Mouse (Mus musculus) hindbrain, embryonic 13.5 days (tissue): ENCODE measurements at regions not wholly inside any gene's neighbourhood (a gene's known extent, or its start where the extent isn't known, plus 50 kb on each side); places are given as distances from the start of the nearest gene placed in this dataset.
A peak's percentile ranks its signal among the peaks of the same experiment; 100 is the strongest.

ENCODE experiments used
- ATAC-seq: fragments of 200-750 bp; cut with Nextera tagmentation; 2 replicates; pipeline ENCODE4 v1.8.0; 2017; ENCODE audit warnings: moderate TSS enrichment; ENCODE audit not compliant: low FRiP score
- H3K27ac ChIP-seq: fragments of 300-500 bp; sonication (generic); 2 replicates; pipeline ENCODE4 v1.5.1; 2015; ENCODE audit warnings: inconsistent platforms, mild to moderate bottlenecking, moderate library complexity
- H3K27me3 ChIP-seq: fragments of 300-500 bp; sonication (generic); 2 replicates; pipeline ENCODE4 v1.6.1; 2015; ENCODE audit warnings: mild to moderate bottlenecking, inconsistent platforms
- H3K36me3 ChIP-seq: fragments of 300-500 bp; sonication (generic); 2 replicates; pipeline ENCODE4 v1.6.1; 2015; ENCODE audit warnings: mild to moderate bottlenecking, inconsistent platforms
- H3K4me1 ChIP-seq: fragments of 300-500 bp; sonication (generic); replicated peaks from 2 replicates; pipeline ENCODE4 v1.6.1; 2015; ENCODE audit warnings: inconsistent platforms
- H3K4me2 ChIP-seq: fragments of 300-500 bp; sonication (generic); 2 replicates; pipeline ENCODE4 v1.6.1; 2015; ENCODE audit warnings: inconsistent platforms, mild to moderate bottlenecking, moderate library complexity
- H3K4me3 ChIP-seq: fragments of 300-500 bp; sonication (generic); 2 replicates; pipeline ENCODE4 v1.5.1; 2015; ENCODE audit warnings: mild to moderate bottlenecking, inconsistent platforms
- H3K9ac ChIP-seq: fragments of 300-500 bp; sonication (generic); 2 replicates; pipeline ENCODE4 v1.6.1; 2015; ENCODE audit warnings: mild to moderate bottlenecking, inconsistent platforms
- H3K9me3 ChIP-seq: fragments of 300-500 bp; sonication (generic); 2 replicates; pipeline ENCODE4 v1.6.1; 2016; ENCODE audit warnings: inconsistent platforms
- WGBS: fragments of 180-500 bp; shearing (Covaris S2); methylation state at CpG from one replicate; pipeline ENCODE4 v1.1.7; 2015; 5-methylcytosine and 5-hydroxymethylcytosine counted together

DNA sequence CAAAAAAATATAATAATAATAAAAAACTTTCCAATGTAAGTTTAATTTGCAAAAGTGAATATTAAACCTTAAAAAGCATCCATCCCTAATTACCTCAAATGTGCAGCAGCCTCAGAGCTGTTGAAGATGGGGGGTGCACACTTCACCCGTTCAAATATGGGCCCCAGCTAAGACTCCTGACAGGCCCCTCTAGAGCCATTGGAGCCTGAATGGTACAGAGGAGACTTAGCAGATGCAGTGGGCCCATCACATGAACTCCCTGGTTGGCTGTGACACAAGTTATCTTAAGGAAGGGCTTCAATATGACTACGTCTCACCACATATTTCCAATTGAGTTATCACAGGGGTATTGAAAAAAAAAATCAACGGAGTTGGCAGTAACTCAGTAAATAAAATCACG lies 422.9 kb downstream of the Tshz3 start:
- H3K4me3 ChIP-seq = no peak overlapping the region
- no peaks in the 10 kb centered on the region for H3K4me1 ChIP-seq
- H3K36me3 ChIP-seq = no peaks in the 10 kb centered on the region
- no peak overlapping the region for H3K4me2 ChIP-seq
- ATAC-seq = no peak
- H3K27me3 ChIP-seq = no peaks in the 10 kb centered on the region
- H3K9me3 ChIP-seq = no peaks in the 10 kb centered on the region
- no peak overlapping the region for H3K9ac ChIP-seq
- 82% methylated on average over 4 of the region's 4 CpGs for WGBS
- H3K27ac ChIP-seq = no peak overlapping the region

DNA sequence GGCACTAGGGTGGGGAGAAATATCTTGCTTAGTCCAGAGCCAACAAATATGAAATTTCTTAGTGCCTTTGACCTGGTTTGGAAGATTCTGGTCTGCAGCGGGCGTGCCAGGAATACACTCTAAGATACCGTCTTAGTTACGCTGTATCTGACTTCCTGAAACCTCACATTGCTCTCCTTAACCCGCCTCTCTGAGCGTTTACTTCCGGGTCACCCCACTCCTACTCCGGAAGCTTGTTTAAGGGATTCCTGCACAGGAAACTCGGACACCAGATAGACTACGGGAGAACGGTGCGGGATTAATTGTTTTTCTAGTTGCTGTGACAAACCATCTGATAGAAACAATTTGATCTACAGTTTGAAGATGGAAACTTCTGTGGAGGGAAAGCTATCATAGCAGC lies 442.3 kb downstream of the Tshz3 start:
- no peak overlapping the region for H3K27ac ChIP-seq
- no peak overlapping the region for H3K9ac ChIP-seq
- no peak for ATAC-seq
- 90% methylated on average over 12 of the region's 12 CpGs for WGBS
- H3K9me3 ChIP-seq = no peaks in the 10 kb centered on the region
- no peak overlapping the region for H3K4me2 ChIP-seq
- peaks cover 8% of the 10 kb centered on the region for H3K4me1 ChIP-seq
- no peak overlapping the region for H3K4me3 ChIP-seq
- no peaks in the 10 kb centered on the region for H3K27me3 ChIP-seq
- H3K36me3 ChIP-seq = no peaks in the 10 kb centered on the region

DNA sequence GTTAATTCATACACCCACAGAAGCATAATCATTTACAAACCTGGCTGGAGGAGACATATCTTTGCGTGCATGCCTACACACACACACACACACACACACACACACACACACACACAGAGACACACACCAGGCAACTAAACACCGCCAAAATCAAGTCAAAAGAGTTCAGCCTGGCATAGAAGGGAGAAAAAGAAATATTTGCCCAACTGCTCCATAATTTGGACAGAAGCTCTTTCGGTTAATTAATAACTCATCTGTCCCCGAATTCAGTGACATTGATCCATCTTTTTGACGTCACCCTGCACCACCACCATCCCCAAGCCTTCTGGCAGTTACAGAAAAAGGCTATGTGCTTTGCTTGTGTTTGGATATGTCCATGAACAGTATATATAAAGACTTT lies 444.9 kb downstream of the Tshz3 start:
- ATAC-seq = no peak
- Histone ChIP-seq H3K4me3 (no peak overlapping the region), H3K27me3 (no peaks in the 10 kb centered on the region), H3K4me1 (peaks cover 13% of the 10 kb centered on the region), H3K9ac (no peak overlapping the region), H3K9me3 (no peaks in the 10 kb centered on the region), H3K4me2 (no peak overlapping the region), H3K36me3 (no peaks in the 10 kb centered on the region), H3K27ac (no peak overlapping the region)
- 86% methylated on average over 5 of the region's 5 CpGs for WGBS

DNA sequence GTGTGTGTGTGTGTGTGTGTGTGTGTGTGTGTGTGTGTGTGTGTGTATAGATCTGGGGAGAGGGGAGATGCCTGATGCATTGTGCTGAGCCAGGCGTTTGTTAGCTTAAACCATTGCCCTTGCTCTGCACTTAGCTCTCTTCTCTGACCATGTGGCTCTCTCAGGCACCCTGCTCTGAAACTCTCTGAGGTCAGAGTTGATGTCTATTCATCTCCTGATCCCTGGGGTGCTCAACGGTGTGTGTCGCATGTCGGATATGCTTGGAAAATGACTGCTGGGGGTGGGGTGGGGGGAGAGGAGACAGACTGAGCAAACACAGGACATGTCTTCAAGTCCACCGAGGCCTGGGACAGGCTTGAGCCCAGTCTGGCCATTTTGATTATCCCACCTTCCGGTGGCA lies 446.4 kb downstream of the Tshz3 start:
- no peak overlapping the region for H3K4me2 ChIP-seq
- H3K4me1 ChIP-seq = peaks cover 13% of the 10 kb centered on the region
- no peak overlapping the region for H3K27ac ChIP-seq
- H3K4me3 ChIP-seq = no peak overlapping the region
- WGBS = 23% methylated on average over 6 of the region's 6 CpGs
- no peaks in the 10 kb centered on the region for H3K36me3 ChIP-seq
- no peak overlapping the region for H3K9ac ChIP-seq
- H3K9me3 ChIP-seq = no peaks in the 10 kb centered on the region
- ATAC-seq = no peak
- no peaks in the 10 kb centered on the region for H3K27me3 ChIP-seq

DNA sequence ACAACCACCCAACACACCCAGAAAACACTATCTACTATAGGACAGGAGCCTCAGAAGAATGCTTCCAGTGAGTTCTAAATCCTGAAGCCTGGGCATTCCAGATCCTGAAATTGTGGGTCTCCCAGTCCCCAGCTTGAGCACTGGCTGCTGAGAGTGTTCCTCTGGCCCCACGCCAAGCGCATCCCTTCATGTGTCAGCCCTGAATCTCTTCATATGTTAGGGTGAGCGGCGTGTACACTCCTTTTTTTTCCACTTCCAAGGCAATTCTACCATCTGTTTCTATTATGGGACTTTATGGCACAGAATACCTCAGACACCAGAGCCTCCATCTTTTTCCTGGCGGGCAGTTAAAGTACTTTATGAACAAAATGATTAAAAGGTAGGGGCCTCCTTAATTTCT lies 451.8 kb downstream of the Tshz3 start:
- ATAC-seq = peak; percentile 49; the same call in 1 of the 2 replicates

DNA sequence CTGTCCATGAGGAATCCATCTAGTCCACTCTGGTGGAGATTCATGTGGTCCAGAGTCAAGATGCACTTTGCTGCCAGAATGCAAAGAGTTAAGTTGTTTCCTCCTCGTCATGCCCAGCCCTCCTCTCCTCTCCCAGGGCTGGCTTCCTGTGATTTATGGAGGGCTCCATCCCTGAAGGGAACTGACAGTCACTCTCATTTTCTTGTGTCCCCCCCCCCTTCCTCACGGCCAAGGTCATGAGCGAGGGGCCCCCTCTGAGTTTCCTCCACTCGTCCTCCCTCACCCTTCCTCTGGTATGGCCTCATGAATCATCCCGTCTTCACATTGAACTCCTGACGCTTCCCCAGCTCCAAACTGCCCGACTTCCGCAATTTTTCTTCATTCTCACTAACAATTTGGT lies 461.9 kb downstream of the Tshz3 start:
- no peak overlapping the region for H3K4me2 ChIP-seq
- no peak for ATAC-seq
- no peaks in the 10 kb centered on the region for H3K9me3 ChIP-seq
- H3K4me1 ChIP-seq = no peaks in the 10 kb centered on the region
- H3K27ac ChIP-seq = no peak overlapping the region
- whole genome bisulfite sequencing = 68% methylated on average over 8 of the region's 8 CpGs
- no peak overlapping the region for H3K4me3 ChIP-seq
- no peak overlapping the region for H3K9ac ChIP-seq
- H3K36me3 ChIP-seq = no peaks in the 10 kb centered on the region
- H3K27me3 ChIP-seq = no peaks in the 10 kb centered on the region

More for the DNA sequence above, 451.8 kb downstream of the Tshz3 start:
- no peaks in the 10 kb centered on the region for H3K36me3 ChIP-seq
- no peak overlapping the region for H3K9ac ChIP-seq
- H3K9me3 ChIP-seq = no peaks in the 10 kb centered on the region
- WGBS = 74% methylated on average over 5 of the region's 5 CpGs
- H3K27ac ChIP-seq = 0 out of 2 replicates have a peak overlapping the region, but pooled peaks have one; percentile 23
- H3K4me3 ChIP-seq = no peak overlapping the region
- H3K27me3 ChIP-seq = no peaks in the 10 kb centered on the region
- peaks cover 5% of the 10 kb centered on the region for H3K4me1 ChIP-seq
- H3K4me2 ChIP-seq = no peak overlapping the region

DNA sequence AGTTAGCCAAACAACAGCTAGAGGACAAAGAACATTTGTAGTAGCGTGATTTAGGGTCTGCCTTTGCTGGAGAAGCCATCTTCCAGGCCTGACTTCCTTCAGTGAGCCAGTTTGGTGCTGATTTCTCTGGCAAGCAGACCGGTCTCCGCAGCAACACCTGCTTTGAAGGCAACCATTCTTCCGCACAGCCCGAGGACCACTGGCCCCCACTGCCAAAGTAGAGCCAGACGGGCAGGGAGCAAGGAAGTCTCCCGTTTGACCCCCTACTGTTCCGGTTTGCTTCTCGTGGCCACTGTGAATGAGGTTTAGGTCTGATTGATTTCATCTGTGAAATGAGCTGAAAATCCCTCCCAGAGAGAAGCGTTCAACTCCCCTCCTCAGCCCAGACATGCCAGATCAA lies 471.0 kb downstream of the Tshz3 start:
- ATAC-seq = no peak

DNA sequence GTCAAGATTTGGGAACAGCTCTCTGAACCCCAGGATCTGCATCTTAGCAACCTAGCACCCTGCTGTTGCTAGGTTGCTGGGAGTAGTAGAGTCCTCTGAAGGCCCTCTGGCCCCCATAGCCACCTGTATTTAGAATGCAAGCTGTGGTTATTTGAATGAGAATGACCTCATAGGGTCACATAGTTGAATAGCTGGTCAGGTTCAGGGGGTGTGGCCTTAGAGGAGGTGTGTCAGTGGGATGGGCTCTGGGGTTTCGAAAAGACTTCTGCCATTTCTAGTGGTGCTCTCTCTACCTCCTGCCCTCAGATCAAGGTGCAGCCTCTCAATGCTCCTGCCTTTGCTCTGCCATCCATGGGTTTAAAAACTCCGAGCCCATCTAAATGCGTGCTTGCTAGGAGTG lies 477.8 kb downstream of the Tshz3 start:
- H3K4me3 ChIP-seq = no peak overlapping the region
- no peak overlapping the region for H3K27ac ChIP-seq
- no peak for ATAC-seq
- peaks cover 20% of the 10 kb centered on the region for H3K4me1 ChIP-seq
- no peak overlapping the region for H3K9ac ChIP-seq
- no peak overlapping the region for H3K4me2 ChIP-seq
- H3K9me3 ChIP-seq = no peaks in the 10 kb centered on the region
- no peaks in the 10 kb centered on the region for H3K36me3 ChIP-seq
- 81% methylated on average over 3 of the region's 3 CpGs for WGBS
- no peaks in the 10 kb centered on the region for H3K27me3 ChIP-seq

More for the DNA sequence above, 471.0 kb downstream of the Tshz3 start:
- Histone ChIP-seq H3K36me3 (no peaks in the 10 kb centered on the region), H3K27me3 (no peaks in the 10 kb centered on the region), H3K4me2 (no peak overlapping the region), H3K4me3 (no peak overlapping the region), H3K4me1 (peaks cover 6% of the 10 kb centered on the region; the same call in 1 of the 2 replicates), H3K9ac (no peak overlapping the region), H3K9me3 (no peaks in the 10 kb centered on the region), H3K27ac (no peak overlapping the region)
- 39% methylated on average over 10 of the region's 10 CpGs for whole genome bisulfite sequencing

DNA sequence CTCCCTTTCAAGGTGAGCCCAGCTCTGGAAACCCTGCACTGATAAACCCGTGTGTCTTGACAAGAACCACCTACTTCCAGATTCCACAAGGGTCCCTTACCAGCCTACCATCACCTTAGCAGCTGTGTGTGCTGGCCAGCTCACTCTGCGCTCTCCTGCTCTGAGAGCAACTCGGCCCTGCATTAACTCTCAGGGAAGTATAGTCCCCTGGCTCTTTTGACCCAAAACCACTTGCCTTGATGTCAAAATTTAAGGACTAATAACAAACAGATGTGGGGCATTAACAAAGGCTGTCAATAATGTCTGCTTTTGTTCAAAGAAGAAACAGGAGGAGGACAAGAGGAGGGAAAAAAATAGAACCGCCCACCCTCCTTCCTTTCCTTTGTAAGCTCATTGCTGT lies 480.3 kb downstream of the Tshz3 start:
- 60% methylated on average over 4 of the region's 4 CpGs for WGBS
- H3K9ac ChIP-seq = no peak overlapping the region
- no peaks in the 10 kb centered on the region for H3K27me3 ChIP-seq
- no peaks in the 10 kb centered on the region for H3K36me3 ChIP-seq
- ATAC-seq = no peak
- H3K4me1 ChIP-seq = peaks cover 27% of the 10 kb centered on the region
- no peak overlapping the region for H3K4me2 ChIP-seq
- H3K27ac ChIP-seq = no peak overlapping the region
- H3K4me3 ChIP-seq = no peak overlapping the region
- H3K9me3 ChIP-seq = no peaks in the 10 kb centered on the region

DNA sequence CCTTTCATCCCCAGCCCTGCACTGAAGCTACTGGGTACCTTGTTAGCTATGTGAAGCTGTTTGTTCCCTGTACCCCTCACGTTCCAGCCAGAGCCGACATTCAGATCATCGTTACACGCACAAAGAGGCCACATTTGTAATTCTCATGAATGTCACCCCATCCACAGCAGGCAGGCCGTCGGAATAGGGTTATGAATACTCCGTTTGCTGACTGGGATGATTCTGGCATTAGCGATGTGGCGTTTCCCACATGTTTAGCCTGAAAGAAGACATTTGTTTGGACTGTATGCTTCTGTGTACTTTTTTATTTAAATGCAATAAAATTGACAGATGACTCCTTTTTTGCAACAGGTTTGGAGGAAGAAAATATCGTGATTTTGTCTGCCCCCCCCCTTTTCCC lies 482.0 kb downstream of the Tshz3 start:
- H3K4me2 ChIP-seq = peak overlapping the region; percentile 13

DNA sequence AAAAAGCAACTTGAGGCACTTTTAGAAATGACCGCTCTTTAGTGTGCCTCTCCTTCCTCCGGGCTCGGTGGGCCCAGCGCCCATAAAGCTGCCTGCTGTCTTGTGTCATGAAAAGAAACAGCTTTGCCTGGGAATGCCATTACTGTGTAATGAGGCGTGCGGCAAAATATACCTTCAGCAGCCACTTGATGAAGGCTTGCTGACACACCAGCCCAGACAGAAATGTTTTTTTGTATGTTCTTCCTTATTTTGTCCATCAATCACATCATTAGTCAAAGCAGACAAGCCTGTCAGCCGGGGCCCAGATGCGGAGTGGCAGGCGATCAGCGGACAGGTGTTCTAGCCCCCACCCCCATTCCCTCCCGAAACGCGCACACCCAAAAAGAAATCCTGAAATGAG lies 482.5 kb downstream of the Tshz3 start:
- no peak overlapping the region for H3K9ac ChIP-seq
- no peak overlapping the region for H3K4me3 ChIP-seq
- 0 out of 2 replicates have a peak overlapping the region, but pooled peaks have one; percentile 58 for H3K27ac ChIP-seq
- no peaks in the 10 kb centered on the region for H3K27me3 ChIP-seq
- peaks cover 27% of the 10 kb centered on the region for H3K4me1 ChIP-seq
- H3K36me3 ChIP-seq = no peaks in the 10 kb centered on the region
- H3K9me3 ChIP-seq = no peaks in the 10 kb centered on the region
- H3K4me2 ChIP-seq = peak overlapping the region; percentile 24
- ATAC-seq = peak; percentile 61
- 30% methylated on average over 13 of the region's 13 CpGs for WGBS

More for the DNA sequence above, 482.0 kb downstream of the Tshz3 start:
- H3K36me3 ChIP-seq = no peaks in the 10 kb centered on the region
- H3K9me3 ChIP-seq = no peaks in the 10 kb centered on the region
- ATAC-seq = no peak
- H3K27ac ChIP-seq = peak overlapping the region; percentile 58
- H3K4me1 ChIP-seq = peaks cover 27% of the 10 kb centered on the region
- WGBS = 23% methylated on average over 10 of the region's 10 CpGs
- H3K27me3 ChIP-seq = no peaks in the 10 kb centered on the region
- no peak overlapping the region for H3K9ac ChIP-seq
- H3K4me3 ChIP-seq = no peak overlapping the region

DNA sequence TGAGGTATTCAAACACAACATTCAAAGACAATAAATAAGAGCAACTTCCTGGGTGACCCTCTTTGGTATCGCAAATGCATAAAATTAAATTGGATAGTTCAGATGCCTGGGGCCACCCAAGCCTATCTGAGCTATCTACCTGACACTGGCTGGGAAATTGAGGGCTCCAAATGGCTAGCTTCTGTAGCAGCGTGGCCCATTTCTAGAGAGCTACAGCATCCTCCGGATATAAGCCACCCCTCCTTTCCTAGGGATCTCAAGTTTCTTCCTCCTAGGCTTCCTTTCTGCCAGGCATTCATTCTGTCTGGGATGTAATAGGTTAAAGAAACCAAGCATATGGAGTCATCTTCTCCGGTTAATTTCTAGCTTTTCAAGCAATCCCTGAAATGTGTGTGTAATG lies 483.2 kb downstream of the Tshz3 start:
- Histone ChIP-seq H3K36me3 (no peaks in the 10 kb centered on the region), H3K9me3 (no peaks in the 10 kb centered on the region), H3K27me3 (no peaks in the 10 kb centered on the region), H3K4me2 (no peak overlapping the region), H3K27ac (0 out of 2 replicates have a peak overlapping the region, but pooled peaks have one; percentile 23), H3K4me3 (no peak overlapping the region), H3K4me1 (peaks cover 27% of the 10 kb centered on the region), H3K9ac (no peak overlapping the region)
- no peak for ATAC-seq
- WGBS = 65% methylated on average over 4 of the region's 4 CpGs

DNA sequence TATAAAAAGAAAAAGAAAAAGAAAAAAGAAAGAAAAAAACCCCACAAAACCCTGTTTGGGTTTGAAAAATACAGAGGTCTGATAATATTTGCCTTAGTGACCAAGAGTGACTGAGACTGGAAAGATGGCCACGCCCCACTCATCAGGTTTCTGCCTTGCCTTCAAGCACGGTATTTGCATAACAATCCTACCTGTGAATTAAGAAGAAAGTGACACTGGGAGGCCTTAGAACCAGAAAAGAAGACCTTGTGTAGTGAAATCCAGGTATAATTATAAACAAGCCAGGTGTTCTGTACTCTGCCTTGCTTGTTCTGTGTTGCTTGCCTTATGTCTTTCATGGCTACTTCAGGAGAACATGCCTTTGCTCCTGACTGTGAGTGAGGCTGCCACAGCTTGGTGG lies 494.6 kb downstream of the Tshz3 start:
- H3K4me3 ChIP-seq = no peak overlapping the region
- no peaks in the 10 kb centered on the region for H3K9me3 ChIP-seq
- WGBS = 20% methylated on average over 2 of the region's 2 CpGs
- H3K4me1 ChIP-seq = no peaks in the 10 kb centered on the region
- H3K36me3 ChIP-seq = no peaks in the 10 kb centered on the region
- H3K27me3 ChIP-seq = no peaks in the 10 kb centered on the region
- no peak overlapping the region for H3K27ac ChIP-seq
- no peak overlapping the region for H3K4me2 ChIP-seq
- ATAC-seq = no peak
- H3K9ac ChIP-seq = no peak overlapping the region
